Mouse (Mus musculus) lung, postnatal 0 days (tissue): ENCODE results near the gene Gm10134.

Experiments
- CTCF ChIP-seq: IDR thresholded peaks from 2 replicates; pipeline ENCODE4 v1.5.1; 2016; ENCODE audit warnings: antibody characterized with exemption, mild to moderate bottlenecking
- EP300 ChIP-seq: IDR thresholded peaks from 2 replicates; pipeline ENCODE4 v1.6.1; 2016; ENCODE audit warnings: antibody characterized with exemption, mild to moderate bottlenecking, control low read depth

DNA sequence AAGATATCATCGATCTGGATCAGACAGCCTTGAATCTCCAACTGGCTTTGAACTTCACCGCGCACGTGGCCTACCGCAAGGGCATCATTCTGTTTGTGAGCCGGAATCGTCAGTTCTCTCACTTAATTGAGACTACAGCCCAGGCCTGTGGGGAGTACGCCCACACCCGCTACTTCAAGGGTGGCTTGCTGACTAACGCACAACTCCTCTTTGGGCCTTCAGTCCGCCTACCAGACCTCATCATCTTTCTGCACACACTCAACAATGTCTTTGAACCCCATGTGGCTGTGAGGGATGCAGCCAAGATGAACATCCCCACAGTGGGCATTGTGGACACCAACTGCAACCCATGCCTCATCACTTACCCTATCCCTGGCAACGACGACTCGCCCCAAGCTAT is 36.4 kb upstream of the Gm10134 start:
- no peak for TF ChIP-seq CTCF
- TF ChIP-seq EP300: no peak
